Comparison of ENCODE assay signal across 10 mouse cellular contexts in genomic region chr11:88307616-88308543, GRCm38 (mm10). TPM values are rescaled to one million over a fixed set of nuclear protein-coding genes. Genes with fewer than 3 reads are reported as not detected.
DNase-seq lines count a peak whose midpoint lies in the region; ATAC-seq lines count a peak whose summit lies in the region.
"Had no signal": no experiment of that assay in that cellular context is flagged by ENCODE, and none has a peak within 500 bp of the region (broad histone marks: within the 10 kb centered on the region; RNA-seq: fewer than 3 reads in every experiment).

No protein-coding gene starts in this region.

- no peaks in the 10 kb centered on the region for H3K36me3 ChIP-seq in forebrain, embryonic 12.5 days (replicated peaks)
- H3K36me3 ChIP-seq in forebrain, embryonic 13.5 days (ENCODE audit: poor library complexity, severe bottlenecking): no peaks in the 10 kb centered on the region
- H3K36me3 ChIP-seq in neural tube, embryonic 11.5 days (ENCODE audit: control insufficient read depth, insufficient read depth, low read length): no peaks in the 10 kb centered on the region

- 0 out of 2 replicates have a peak overlapping the region, but pooled peaks have one; percentile 75 for H3K27ac ChIP-seq in forebrain, embryonic 12.5 days
- H3K27ac ChIP-seq in forebrain, embryonic 13.5 days: no peak overlapping the region
- H3K27ac ChIP-seq in neural tube, embryonic 11.5 days (ENCODE audit: low read depth, low read length): peak overlapping the region; percentile 88

- no peak overlapping the region for H3K9ac ChIP-seq in forebrain, embryonic 12.5 days
- no peak overlapping the region for H3K9ac ChIP-seq in forebrain, embryonic 13.5 days
- H3K9ac ChIP-seq in neural tube, embryonic 11.5 days (ENCODE audit: low read length): 0 out of 2 replicates have a peak overlapping the region, but pooled peaks have one; percentile 12

- 82% methylated on average over 14 of the region's 14 CpGs for WGBS in forebrain, embryonic 12.5 days
- 84% methylated on average over 14 of the region's 14 CpGs for WGBS in forebrain, embryonic 13.5 days
- WGBS in neural tube, embryonic 11.5 days: 85% methylated on average over 14 of the region's 14 CpGs

- DNase-seq in neural tube, embryonic 11.5 days (ENCODE audit: low spot score): no peak
- DNase-seq in neural tube, embryonic 10.5 days (ENCODE audit: extremely low spot score, low spot score): no peak
- DNase-seq in induced T-regulatory cell, adult 2 months (ENCODE audit: low read depth): peak; percentile 30
- DNase-seq in thymus, postnatal 4 days: peak; percentile 60
- DNase-seq in MN1 (ENCODE audit: low spot score): no peak
- no peak for DNase-seq in right cerebral cortex, adult 18-20 months

- H3K9me3 ChIP-seq in forebrain, embryonic 12.5 days: no peaks in the 10 kb centered on the region
- H3K9me3 ChIP-seq in forebrain, embryonic 13.5 days (replicated peaks): no peaks in the 10 kb centered on the region
- H3K9me3 ChIP-seq in neural tube, embryonic 11.5 days (ENCODE audit: control insufficient read depth, low read length): no peaks in the 10 kb centered on the region

- ATAC-seq in forebrain, embryonic 12.5 days (ENCODE audit: low FRiP score): no peak
- ATAC-seq in forebrain, embryonic 13.5 days: no peak
- ATAC-seq in neural tube, embryonic 11.5 days (ENCODE audit: insufficient read depth, low FRiP score, low TSS enrichment): no peak

- no peak overlapping the region for H3K4me2 ChIP-seq in forebrain, embryonic 12.5 days
- H3K4me2 ChIP-seq in forebrain, embryonic 13.5 days: no peak overlapping the region
- no peak overlapping the region for H3K4me2 ChIP-seq in neural tube, embryonic 11.5 days (ENCODE audit: low read depth)

- H3K4me1 ChIP-seq in forebrain, embryonic 12.5 days: peaks cover 44% of the 10 kb centered on the region
- H3K4me1 ChIP-seq in forebrain, embryonic 13.5 days: peaks cover 43% of the 10 kb centered on the region
- H3K4me1 ChIP-seq in neural tube, embryonic 11.5 days (ENCODE audit: control insufficient read depth, insufficient read depth, low read length): peaks cover 26% of the 10 kb centered on the region

- no peak overlapping the region for H3K4me3 ChIP-seq in forebrain, embryonic 12.5 days (replicated peaks)
- H3K4me3 ChIP-seq in forebrain, embryonic 13.5 days: no peak overlapping the region
- H3K4me3 ChIP-seq in neural tube, embryonic 11.5 days (ENCODE audit: low read depth, low read length): no peak overlapping the region

- 0 out of 2 replicates have a peak, but pooled peaks cover 3% of the 10 kb centered on the region for H3K27me3 ChIP-seq in forebrain, embryonic 12.5 days
- H3K27me3 ChIP-seq in forebrain, embryonic 13.5 days: no peaks in the 10 kb centered on the region
- H3K27me3 ChIP-seq in neural tube, embryonic 11.5 days (ENCODE audit: control insufficient read depth, insufficient read depth, low read length): no peaks in the 10 kb centered on the region

RNA-seq across cellular contexts. Expression of gene Ccdc182, which starts 14.0 kb away (rescaled TPM):
- polyA plus RNA-seq in forebrain, embryonic 12.5 days (2016; fragmentation: Nextera tagmentation; extraction: Ambion mirVana): 0.38 and 0.42 TPM in 2 replicates
- 0.32 and 0.39 TPM in 2 replicates for polyA plus RNA-seq in forebrain, embryonic 13.5 days (2015; fragmentation: Nextera tagmentation; extraction: Ambion mirVana)
- 17.9 and 18.4 TPM in 2 replicates for polyA plus RNA-seq in neural tube, embryonic 11.5 days (2014; fragmentation: Nextera tagmentation; extraction: Ambion mirVana)
- polyA plus RNA-seq: heart, postnatal 0 days; spleen, adult 2 months had no signal

Comparison
In these comparisons a context has a peak if more than half of its experiments do, and no peak if none do; other contexts are left out.
1. DNase-seq: peak in induced T-regulatory cell, adult 2 months (single experiment) and thymus, postnatal 4 days (single experiment); none in neural tube, embryonic 11.5 days (single experiment), neural tube, embryonic 10.5 days (single experiment), MN1 (single experiment) and right cerebral cortex, adult 18-20 months (single experiment).
2. RNA of gene Ccdc182, which starts 14.0 kb away (polyA plus RNA-seq): 17.9 to 18.4 TPM in neural tube, embryonic 11.5 days; 0.38 to 0.42 TPM in forebrain, embryonic 12.5 days and 0.32 to 0.39 TPM in forebrain, embryonic 13.5 days; every median in the first group is over 10 times any median in the second.